Mouse (Mus musculus): ENCODE measurements around the gene Dennd5a.

GRCm38 (mm10) chr7:110002968-110003367 lies 42.7 kb upstream of the Dennd5a start:
- TF ChIP-seq CTCF (IDR thresholded peaks at IDR 0.05; ENCODE audit: borderline replicate concordance, insufficient read depth, low read depth, low read length): no peak
- no peak for TF ChIP-seq POLR2A (IDR thresholded peaks at IDR 0.05; ENCODE audit: borderline replicate concordance, insufficient read depth, low read length)
